Mouse (Mus musculus) embryonic facial prominence, embryonic 10.5 days (tissue): Measurements from ENCODE around the gene Aff1. TPM values are rescaled to one million over a fixed set of nuclear protein-coding genes. Genes with fewer than 3 reads are reported as not detected.

Experiments used
- DNase-seq: peaks from one replicate; pipeline ENCODE4 v3.0.0-alpha.2; 2017; ENCODE audit warnings: low spot score
- H3K27ac ChIP-seq: fragments of 300-500 bp; sonication (generic); replicated peaks from 2 replicates; pipeline ENCODE4 v1.5.1; 2016; ENCODE audit warnings: mild to moderate bottlenecking
- H3K27me3 ChIP-seq: fragments of 300-500 bp; sonication (generic); replicated peaks from 2 replicates; pipeline ENCODE4 v1.6.1; 2016; ENCODE audit warnings: low read depth, mild to moderate bottlenecking; ENCODE audit not compliant: poor library complexity, severe bottlenecking
- H3K36me3 ChIP-seq: fragments of 300-500 bp; sonication (generic); replicated peaks from 2 replicates; pipeline ENCODE4 v1.6.1; 2016; ENCODE audit warnings: mild to moderate bottlenecking, moderate library complexity
- H3K4me1 ChIP-seq: fragments of 300-500 bp; sonication (generic); 2 replicates; pipeline ENCODE4 v1.6.1; 2016
- H3K4me3 ChIP-seq: fragments of 300-500 bp; sonication (generic); 2 replicates; pipeline ENCODE4 v1.5.1; 2016; ENCODE audit warnings: mild to moderate bottlenecking, moderate library complexity
- H3K9me3 ChIP-seq: fragments of 300-500 bp; sonication (generic); 2 replicates; pipeline ENCODE4 v1.6.1; 2016; ENCODE audit warnings: mild to moderate bottlenecking
- WGBS: fragments of 180-500 bp; shearing (Covaris S2); methylation state at CpG from one replicate; pipeline ENCODE4 v1.1.7; 2016; 5-methylcytosine and 5-hydroxymethylcytosine counted together
- polyA plus RNA-seq: library from polyadenylated mRNA; unstranded; fragments of >200 nt; fragmentation: Nextera tagmentation; extraction: Ambion mirVana; gene quantifications from 2 replicates; pipeline ENCODE4 v1.2.1, GENCODE M21; 2016

Aff1 gene
- polyA plus RNA-seq, 1 experiment from 2014 or later = 4.0 TPM

DNA sequence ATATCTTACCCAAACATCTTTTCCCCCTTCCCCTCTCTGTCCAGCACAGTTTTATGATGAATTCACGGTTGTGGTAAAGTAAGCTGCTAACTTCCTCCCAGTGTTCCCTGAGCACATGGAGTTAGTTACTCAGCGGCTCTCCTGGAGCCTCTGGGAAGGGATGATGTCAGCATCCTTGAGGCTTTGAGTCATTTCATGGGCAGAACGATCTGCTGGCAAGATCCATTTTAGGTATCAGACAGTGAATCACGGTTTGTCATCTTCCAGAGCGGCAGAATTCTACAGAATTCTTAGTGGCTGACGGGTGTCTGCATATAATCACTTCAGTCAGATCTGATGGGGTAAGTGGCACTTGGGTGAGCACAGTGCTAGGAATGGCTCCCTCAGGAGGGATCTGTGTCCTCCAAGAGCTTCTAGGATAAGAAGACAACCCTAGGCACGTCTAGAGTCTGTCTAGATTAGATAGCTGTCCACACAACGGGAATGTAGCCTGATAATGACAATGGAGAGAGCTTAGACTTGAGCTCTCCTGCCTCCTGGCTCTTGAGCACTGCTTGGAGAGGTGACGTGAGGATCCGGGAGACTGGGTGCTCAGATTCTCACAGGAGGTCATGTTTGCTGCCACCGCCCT is 82.6 kb downstream of the Aff1 start:
- no peaks in the 10 kb centered on the region for H3K27me3 ChIP-seq
- WGBS = 72% methylated on average over 11 of the region's 11 CpGs
- DNase-seq = no peak
- no peak overlapping the region for H3K4me3 ChIP-seq
- H3K4me1 ChIP-seq = peaks cover 77% of the 10 kb centered on the region
- H3K9me3 ChIP-seq = no peaks in the 10 kb centered on the region
- no peak overlapping the region for H3K27ac ChIP-seq
- no peaks in the 10 kb centered on the region for H3K36me3 ChIP-seq

DNA sequence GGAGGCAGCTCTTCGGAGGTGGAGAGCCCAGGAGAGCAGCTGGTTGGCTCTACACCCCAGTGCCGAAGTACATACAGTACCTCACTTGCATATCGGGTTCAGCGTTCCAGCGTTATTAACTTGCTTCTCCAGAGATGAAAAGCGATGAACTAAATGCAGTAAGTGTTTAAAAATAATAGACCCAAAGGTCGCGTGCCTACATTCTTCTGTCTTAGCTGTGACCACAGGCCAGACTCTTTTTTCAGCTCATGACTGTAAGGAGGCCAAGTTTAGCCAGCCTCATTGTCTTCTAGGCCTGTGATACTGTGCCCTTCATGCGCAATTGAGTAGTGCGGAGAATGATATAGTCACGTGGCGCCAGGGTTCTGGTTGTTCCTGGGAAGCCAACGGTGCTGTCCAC is 83.3 kb downstream of the Aff1 start:
- Histone ChIP-seq H3K4me3 (no peak overlapping the region), H3K9me3 (no peaks in the 10 kb centered on the region), H3K27me3 (no peaks in the 10 kb centered on the region), H3K4me1 (peaks cover 83% of the 10 kb centered on the region), H3K27ac (no peak overlapping the region; the same call in 1 of the 2 replicates), H3K36me3 (no peaks in the 10 kb centered on the region)
- no peak for DNase-seq
- WGBS = 84% methylated on average over 13 of the region's 13 CpGs

DNA sequence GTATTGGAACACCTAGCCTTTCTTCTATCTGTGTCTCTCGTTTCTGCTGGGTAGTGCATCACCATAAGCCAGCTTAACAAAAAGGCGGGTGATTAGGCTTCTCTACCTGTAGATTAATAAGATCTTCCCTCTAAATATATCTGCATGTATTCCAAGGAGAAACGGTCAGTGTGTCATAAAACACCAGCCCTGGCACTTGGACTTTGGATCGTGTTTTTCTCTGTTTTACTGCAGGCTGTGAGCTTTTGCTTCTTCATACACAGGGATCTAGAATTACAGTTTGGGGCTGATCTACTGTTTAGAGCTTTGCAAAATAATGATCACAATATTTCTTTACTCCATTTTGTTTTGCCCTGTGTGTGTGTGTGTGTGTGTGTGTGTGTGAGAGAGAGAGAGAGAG is 84.7 kb downstream of the Aff1 start:
- Histone ChIP-seq H3K27ac (no peak overlapping the region; the same call in 1 of the 2 replicates), H3K36me3 (no peaks in the 10 kb centered on the region), H3K4me1 (peaks cover 87% of the 10 kb centered on the region), H3K4me3 (no peak overlapping the region), H3K9me3 (no peaks in the 10 kb centered on the region), H3K27me3 (no peaks in the 10 kb centered on the region)
- WGBS = 76% methylated on average over 4 of the region's 4 CpGs
- no peak for DNase-seq

DNA sequence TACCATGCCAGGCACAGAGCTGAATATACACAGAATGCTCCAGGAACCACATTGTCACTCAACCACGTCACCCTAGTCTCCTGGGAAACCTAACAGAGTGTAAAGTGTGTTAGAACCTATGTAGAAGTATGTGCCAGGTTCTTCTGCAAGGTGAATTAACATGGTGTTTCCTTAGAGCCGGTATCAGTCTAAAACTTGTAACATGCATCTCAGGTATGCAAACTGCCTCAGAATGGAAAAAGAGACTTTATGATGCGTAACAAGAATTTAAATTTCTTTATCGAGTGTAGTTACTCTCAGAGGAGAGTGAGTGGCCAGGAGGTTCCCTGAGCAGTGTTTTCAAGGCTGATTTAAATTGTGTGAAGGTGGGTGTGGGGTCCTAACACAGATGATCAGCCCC is 85.3 kb downstream of the Aff1 start:
- Histone ChIP-seq H3K27me3 (no peaks in the 10 kb centered on the region), H3K4me3 (peak overlapping the region; percentile 53; the same call in 1 of the 2 replicates), H3K4me1 (peaks cover 81% of the 10 kb centered on the region), H3K36me3 (no peaks in the 10 kb centered on the region), H3K27ac (peak overlapping the region; percentile 75; the same call in 1 of the 2 replicates), H3K9me3 (no peaks in the 10 kb centered on the region)
- 61% methylated on average over 4 of the region's 4 CpGs for WGBS
- DNase-seq = no peak

DNA sequence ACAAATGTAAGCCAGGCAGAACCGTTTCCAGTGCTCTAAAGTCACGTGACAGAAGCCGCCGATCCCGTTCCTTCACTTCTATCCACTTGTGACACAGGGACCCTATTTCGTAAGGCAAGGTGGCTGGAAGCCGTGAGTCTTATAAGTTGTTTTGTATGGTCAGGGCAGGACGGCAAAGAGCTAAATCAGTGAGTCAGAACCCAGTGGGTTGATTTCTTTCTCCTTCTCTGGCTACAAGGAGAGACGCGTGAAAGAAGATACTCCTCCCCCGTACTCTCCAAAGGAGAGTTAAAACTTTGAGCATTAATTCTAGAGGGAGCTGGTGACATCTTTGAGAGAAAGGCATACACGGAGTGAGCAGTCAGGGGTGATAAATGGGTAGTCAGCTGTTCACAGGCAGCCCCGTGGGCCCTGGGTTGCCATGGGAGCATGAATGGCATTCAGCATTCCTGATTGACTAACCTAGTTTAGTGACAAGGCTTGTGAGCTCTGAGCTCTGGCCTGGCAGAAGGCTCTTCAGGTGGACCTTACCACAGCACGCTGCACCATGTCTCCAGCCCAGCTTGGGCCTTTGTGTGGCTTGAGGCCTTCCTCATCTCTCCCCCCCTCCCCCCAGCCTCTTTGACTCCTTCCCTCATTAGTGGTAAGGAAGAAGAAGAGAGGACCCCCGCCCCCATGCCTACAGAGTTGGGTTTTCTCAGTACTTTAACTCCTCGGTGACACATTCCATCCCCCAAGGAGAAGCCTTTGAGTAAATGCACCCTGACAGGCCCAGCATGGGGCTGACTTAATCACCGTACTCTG is 86.3 kb downstream of the Aff1 start:
- WGBS = 2% methylated on average over 17 of the region's 17 CpGs
- Histone ChIP-seq H3K27me3 (0 out of 2 replicates have a peak, but pooled peaks cover 4% of the 10 kb centered on the region), H3K9me3 (no peaks in the 10 kb centered on the region), H3K27ac (peak overlapping the region; percentile 75), H3K4me3 (peak overlapping the region; percentile 53), H3K4me1 (peaks cover 70% of the 10 kb centered on the region), H3K36me3 (peaks cover under 1% of the 10 kb centered on the region)
- peak; percentile 77 for DNase-seq

DNA sequence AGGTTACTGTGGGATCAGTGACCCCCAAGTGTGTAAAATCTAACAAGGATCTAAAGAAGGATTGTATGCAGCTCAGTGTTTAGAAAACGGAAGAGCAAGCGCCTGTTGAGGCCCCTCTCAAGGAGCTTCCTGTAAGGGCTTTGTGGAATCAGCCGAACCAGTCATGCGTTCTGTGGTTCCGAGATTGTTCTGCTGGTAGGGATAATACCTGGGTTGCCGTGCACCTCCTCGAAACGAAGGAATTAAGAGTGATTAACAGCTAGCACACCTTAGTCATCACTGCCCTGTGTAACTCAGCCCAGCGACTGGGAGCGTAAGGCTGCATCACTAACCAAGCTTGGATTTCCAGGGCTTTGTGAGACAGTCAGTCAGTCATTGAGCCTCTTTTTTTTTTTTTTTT is 87.7 kb downstream of the Aff1 start:
- Histone ChIP-seq H3K27me3 (0 out of 2 replicates have a peak, but pooled peaks cover 4% of the 10 kb centered on the region), H3K4me1 (peaks cover 62% of the 10 kb centered on the region), H3K27ac (peak overlapping the region; percentile 48; the same call in 1 of the 2 replicates), H3K4me3 (no peak overlapping the region), H3K9me3 (no peaks in the 10 kb centered on the region), H3K36me3 (peaks cover 13% of the 10 kb centered on the region)
- WGBS = 19% methylated on average over 10 of the region's 10 CpGs
- DNase-seq = no peak

DNA sequence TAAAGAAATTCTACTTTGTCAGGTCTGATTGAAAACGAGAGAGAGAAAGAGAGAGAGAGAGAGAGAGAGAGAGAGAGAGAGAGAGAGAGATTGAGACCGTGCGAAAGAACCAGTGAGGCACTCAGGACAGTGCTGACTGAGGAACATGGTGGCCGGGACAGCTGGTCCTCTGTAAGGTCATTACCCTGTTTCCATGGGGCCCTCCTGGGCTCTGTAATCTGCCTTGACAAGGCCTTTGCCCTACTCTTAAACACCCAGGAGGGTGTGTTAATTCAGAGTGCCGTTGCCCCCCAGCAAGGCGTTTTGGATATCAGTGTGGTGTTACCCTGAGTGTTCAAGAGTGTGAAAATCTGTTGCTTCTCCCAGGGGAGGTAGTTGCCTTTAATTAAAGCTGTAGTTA is 88.1 kb downstream of the Aff1 start:
- H3K4me1 ChIP-seq = peaks cover 57% of the 10 kb centered on the region
- no peak overlapping the region for H3K27ac ChIP-seq
- 28% methylated on average over 6 of the region's 6 CpGs for WGBS
- H3K4me3 ChIP-seq = no peak overlapping the region
- peaks cover 15% of the 10 kb centered on the region for H3K36me3 ChIP-seq
- 0 out of 2 replicates have a peak, but pooled peaks cover 4% of the 10 kb centered on the region for H3K27me3 ChIP-seq
- H3K9me3 ChIP-seq = no peaks in the 10 kb centered on the region
- DNase-seq = no peak

DNA sequence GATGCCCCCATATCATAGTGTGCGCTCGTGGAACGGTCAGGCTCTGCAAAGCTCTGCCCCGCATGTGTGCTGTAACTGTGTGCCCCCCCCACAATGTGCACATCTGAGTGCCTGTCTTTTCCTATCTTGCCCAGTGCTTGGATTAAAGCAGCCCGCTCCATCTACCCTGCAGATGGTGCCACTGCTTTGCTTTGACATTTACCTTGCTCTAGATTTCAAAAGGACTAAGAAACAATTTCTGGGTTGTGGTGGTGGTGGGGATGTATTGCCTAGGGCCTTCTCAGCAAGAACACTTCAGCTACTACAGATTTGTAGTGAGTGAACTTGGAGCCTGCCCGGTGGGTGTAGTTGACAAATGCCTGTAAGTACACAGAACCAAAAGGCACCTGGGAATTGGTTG is 88.7 kb downstream of the Aff1 start:
- H3K4me1 ChIP-seq = peaks cover 53% of the 10 kb centered on the region
- no peak overlapping the region for H3K4me3 ChIP-seq
- H3K27ac ChIP-seq = no peak overlapping the region
- H3K27me3 ChIP-seq = 0 out of 2 replicates have a peak, but pooled peaks cover 4% of the 10 kb centered on the region
- H3K9me3 ChIP-seq = no peaks in the 10 kb centered on the region
- peaks cover 20% of the 10 kb centered on the region for H3K36me3 ChIP-seq
- no peak for DNase-seq
- 79% methylated on average over 6 of the region's 6 CpGs for WGBS

DNA sequence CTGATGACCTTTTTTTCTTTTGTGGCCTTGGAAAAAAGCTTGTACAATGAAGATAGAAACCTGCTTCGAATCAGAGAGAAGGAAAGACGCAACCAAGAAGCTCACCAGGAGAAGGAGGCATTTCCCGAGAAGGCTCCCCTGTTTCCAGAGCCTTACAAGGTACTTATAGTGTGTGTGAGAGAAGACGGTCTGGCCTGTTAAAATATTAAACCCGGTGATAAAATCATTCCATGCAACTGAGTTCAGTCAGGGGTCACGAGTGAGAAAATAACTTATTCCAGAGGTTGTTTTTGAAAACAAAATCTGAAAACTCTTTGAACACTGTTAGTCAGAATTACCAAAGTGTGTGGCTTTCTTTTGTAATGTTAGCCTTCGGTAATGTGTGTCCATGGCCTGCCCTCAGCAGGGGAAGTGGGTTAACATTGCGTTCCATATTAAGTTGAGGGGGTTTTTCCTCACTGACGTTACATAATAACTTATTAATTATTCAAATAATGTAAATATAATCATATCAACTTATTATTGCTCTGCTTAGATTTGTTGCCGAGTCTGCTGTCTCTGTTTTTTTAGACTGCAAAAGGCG is 91.0 kb downstream of the Aff1 start:
- Histone ChIP-seq H3K27me3 (0 out of 2 replicates have a peak, but pooled peaks cover 4% of the 10 kb centered on the region), H3K4me1 (peaks cover 45% of the 10 kb centered on the region), H3K36me3 (peaks cover 23% of the 10 kb centered on the region), H3K9me3 (no peaks in the 10 kb centered on the region), H3K4me3 (no peak overlapping the region), H3K27ac (no peak overlapping the region)
- WGBS = 84% methylated on average over 11 of the region's 11 CpGs
- no peak for DNase-seq

DNA sequence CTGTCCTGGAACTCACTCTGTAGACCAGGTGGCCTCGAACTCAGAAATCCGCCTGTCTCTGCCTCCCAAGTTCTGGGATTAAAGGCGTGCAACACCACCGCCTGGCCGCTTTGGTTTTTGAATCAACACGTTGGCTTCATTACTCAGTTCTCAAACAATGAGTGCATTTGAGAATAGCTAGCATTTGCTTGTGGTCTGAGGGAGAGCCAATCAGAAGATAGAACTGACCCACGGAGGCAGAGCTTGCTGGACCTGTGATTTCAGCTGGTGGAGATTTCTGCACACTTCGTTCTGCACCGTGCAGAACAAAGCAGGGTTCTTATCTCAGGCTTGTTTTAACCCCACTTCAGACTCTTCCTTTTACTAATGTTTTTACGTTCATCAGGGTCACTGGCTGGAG is 93.9 kb downstream of the Aff1 start:
- peaks cover 28% of the 10 kb centered on the region for H3K36me3 ChIP-seq
- no peak overlapping the region for H3K4me3 ChIP-seq
- no peaks in the 10 kb centered on the region for H3K9me3 ChIP-seq
- 86% methylated on average over 10 of the region's 10 CpGs for WGBS
- 0 out of 2 replicates have a peak, but pooled peaks cover 4% of the 10 kb centered on the region for H3K27me3 ChIP-seq
- DNase-seq = no peak
- H3K4me1 ChIP-seq = peaks cover 27% of the 10 kb centered on the region
- no peak overlapping the region for H3K27ac ChIP-seq

DNA sequence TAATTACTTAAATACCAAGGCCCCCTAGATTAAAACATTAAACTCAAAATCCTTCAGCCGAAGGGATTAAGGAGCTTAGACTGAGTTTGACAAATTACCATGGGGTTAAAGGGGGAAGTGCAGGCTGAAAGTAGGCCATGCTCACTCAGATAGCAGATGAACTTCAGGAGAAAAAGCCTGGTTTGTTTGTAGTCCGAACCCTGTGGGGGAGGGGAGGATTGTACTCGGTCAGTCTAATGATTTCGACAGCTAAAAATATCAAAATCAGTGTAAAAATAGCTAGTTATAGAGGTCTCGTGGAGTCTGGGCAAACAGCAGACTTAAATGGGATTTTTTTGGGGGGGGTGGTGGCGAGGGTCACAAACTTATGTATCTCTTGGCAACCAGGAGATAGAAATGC is 96.3 kb downstream of the Aff1 start:
- H3K27ac ChIP-seq = no peak overlapping the region
- WGBS = 49% methylated on average over 6 of the region's 6 CpGs
- peaks cover 33% of the 10 kb centered on the region for H3K36me3 ChIP-seq
- H3K4me1 ChIP-seq = peaks cover 20% of the 10 kb centered on the region
- no peak for DNase-seq
- no peaks in the 10 kb centered on the region for H3K27me3 ChIP-seq
- no peaks in the 10 kb centered on the region for H3K9me3 ChIP-seq
- no peak overlapping the region for H3K4me3 ChIP-seq

DNA sequence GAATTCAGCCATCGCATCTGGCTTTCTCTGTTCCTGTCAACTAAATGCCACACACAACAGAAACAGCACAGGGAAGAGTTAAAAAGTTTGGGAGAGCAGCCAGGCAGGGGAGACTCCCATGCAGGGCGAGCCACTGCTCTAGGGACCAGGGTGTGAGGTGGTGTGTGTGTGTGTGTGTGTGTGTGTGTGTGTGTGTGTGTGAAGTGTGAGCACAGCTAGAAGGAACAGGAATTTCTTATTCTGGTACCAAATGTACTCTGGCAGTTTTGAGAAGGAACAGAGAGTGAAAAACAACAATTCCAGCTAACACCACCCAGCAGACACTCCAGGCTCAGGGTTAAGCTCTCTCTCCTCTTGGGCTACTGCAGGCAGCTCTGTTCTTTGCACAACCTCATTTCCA is 96.8 kb downstream of the Aff1 start:
- DNase-seq = no peak
- H3K27me3 ChIP-seq = no peaks in the 10 kb centered on the region

More for the DNA sequence above, 96.8 kb downstream of the Aff1 start:
- Histone ChIP-seq H3K4me1 (peaks cover 20% of the 10 kb centered on the region), H3K36me3 (peaks cover 28% of the 10 kb centered on the region), H3K27ac (0 out of 2 replicates have a peak overlapping the region, but pooled peaks have one; percentile 5), H3K4me3 (no peak overlapping the region), H3K9me3 (no peaks in the 10 kb centered on the region)
- WGBS = 39% methylated on average over 2 of the region's 2 CpGs
